Mouse (Mus musculus): Measurements from ENCODE around the gene Gm2431.
"Not testable (repeated sequence)": the region's sequence is repeated elsewhere in the genome, so short reads cannot be mapped to it uniquely, and the experiment has no call there.

Gene Gm2431

GRCm38 (mm10) chr7:142258254-142258653 is at the start of gene Gm2431:
TSS of gene Gm2431 (minus strand) at chr7:142258354.
- not testable (repeated sequence) for DNase-seq

- DNase-seq, result not testable (repeated sequence)
These were observed 45.8 kb upstream of the Gm2431 start for GRCm38 (mm10) chr7:142303929-142304328.

GRCm38 (mm10) chr7:142303249-142303648 is 45.1 kb upstream of the Gm2431 start, which contains the start of gene Krtap5-4:
TSS of gene Krtap5-4 (plus strand) at chr7:142303549.
- no peak for DNase-seq

- DNase-seq, result not testable (repeated sequence)
These were observed 38.9 kb upstream of the Gm2431 start, which contains the start of gene Krtap5-1 for GRCm38 (mm10) chr7:142297018-142297417. TSS of gene Krtap5-1 (minus strand) at chr7:142297118.

GRCm38 (mm10) chr7:142296108-142296507 is 38.0 kb upstream of the Gm2431 start:
- DNase-seq, result not testable (repeated sequence)

GRCm38 (mm10) chr7:142295418-142295817 is 37.3 kb upstream of the Gm2431 start:
- DNase-seq, result no peak

GRCm38 (mm10) chr7:142293851-142294250 is 35.7 kb upstream of the Gm2431 start:
- DNase-seq, result peak; percentile 35

GRCm38 (mm10) chr7:142285910-142286612 is 27.9 kb upstream of the Gm2431 start:
- not testable (repeated sequence) for DNase-seq

- no peak for DNase-seq
These were observed 27.1 kb upstream of the Gm2431 start for GRCm38 (mm10) chr7:142285130-142285835.

- peak; percentile 89 for DNase-seq
These were observed 26.5 kb upstream of the Gm2431 start for GRCm38 (mm10) chr7:142284615-142285080.

GRCm38 (mm10) chr7:142284023-142284591 is 26.0 kb upstream of the Gm2431 start:
- peak; percentile 70 for DNase-seq

- not testable (repeated sequence) for DNase-seq
These were observed 24.7 kb upstream of the Gm2431 start for GRCm38 (mm10) chr7:142282847-142283246.

- DNase-seq, result not testable (repeated sequence)
These were observed 21.1 kb upstream of the Gm2431 start for GRCm38 (mm10) chr7:142279291-142279690.

- DNase-seq, result peak; percentile 61
These were observed 20.0 kb upstream of the Gm2431 start for GRCm38 (mm10) chr7:142278183-142278582.

- not testable (repeated sequence) for DNase-seq
These were observed 16.1 kb upstream of the Gm2431 start, which contains the start of gene Gm4559 for GRCm38 (mm10) chr7:142274263-142274662. TSS of gene Gm4559 (minus strand) at chr7:142274363.

- peak; percentile 10 for DNase-seq
These were observed 2.6 kb downstream of the Gm2431 start for GRCm38 (mm10) chr7:142255517-142255916.

- peak; percentile 6 for DNase-seq
These were observed 8.3 kb downstream of the Gm2431 start for GRCm38 (mm10) chr7:142249824-142250223.

- DNase-seq, result no peak
These were observed 17.2 kb downstream of the Gm2431 start, which contains the start of gene Gm40460 for GRCm38 (mm10) chr7:142240978-142241377. TSS of gene Gm40460 (minus strand) at chr7:142241078.

- no peak for DNase-seq
These were observed 26.6 kb downstream of the Gm2431 start for GRCm38 (mm10) chr7:142231540-142231939.

GRCm38 (mm10) chr7:142229871-142230270 is 28.3 kb downstream of the Gm2431 start, which contains the start of gene Krtap5-5:
TSS of gene Krtap5-5 (minus strand) at chr7:142229971.
- DNase-seq, result not testable (repeated sequence)

- DNase-seq, result no peak
These were observed 33.6 kb downstream of the Gm2431 start for GRCm38 (mm10) chr7:142224518-142224917.

GRCm38 (mm10) chr7:142212136-142212535 is 46.0 kb downstream of the Gm2431 start:
- DNase-seq, result not testable (repeated sequence)

GRCm38 (mm10) chr7:142211559-142211958 is 46.6 kb downstream of the Gm2431 start, which contains the start of gene Gm7579:
TSS of gene Gm7579 (plus strand) at chr7:142211859.
- DNase-seq, result no peak

All from thymus, postnatal 14 days (tissue).